Mouse (Mus musculus) granulocyte monocyte progenitor cell, adult 5-6 weeks (primary cell): ENCODE data around the gene Spop. TPM values are rescaled to one million over a fixed set of nuclear protein-coding genes. Genes with fewer than 3 reads are reported as not detected.
"Not testable (repeated sequence)": the region's sequence is repeated elsewhere in the genome, so short reads cannot be mapped to it uniquely, and the experiment has no call there.

Source experiments
- ATAC-seq: replicated peaks from 2 replicates; pipeline ENCODE4 v1.8.0; 2016; ENCODE audit warnings: mild to moderate bottlenecking, moderate TSS enrichment, inconsistent platforms; ENCODE audit not compliant: poor library complexity, severe bottlenecking
- total RNA-seq, 2 experiments: library from RNA; stranded (forward) in 1 of 2; stranded (reverse) in 1 of 2; fragments of 200-712, 200-1000 nt in 1 of 2; fragments of >200 nt in 1 of 2; fragmentation: Nextera tagmentation in 1 of 2; gene quantifications; 2 replicates each; pipeline ENCODE4 v1.2.3; 2014 to 2017

Gene Spop
- total RNA-seq, 2 experiments from 2014 or later: 65.8 to 80.9 TPM

DNA sequence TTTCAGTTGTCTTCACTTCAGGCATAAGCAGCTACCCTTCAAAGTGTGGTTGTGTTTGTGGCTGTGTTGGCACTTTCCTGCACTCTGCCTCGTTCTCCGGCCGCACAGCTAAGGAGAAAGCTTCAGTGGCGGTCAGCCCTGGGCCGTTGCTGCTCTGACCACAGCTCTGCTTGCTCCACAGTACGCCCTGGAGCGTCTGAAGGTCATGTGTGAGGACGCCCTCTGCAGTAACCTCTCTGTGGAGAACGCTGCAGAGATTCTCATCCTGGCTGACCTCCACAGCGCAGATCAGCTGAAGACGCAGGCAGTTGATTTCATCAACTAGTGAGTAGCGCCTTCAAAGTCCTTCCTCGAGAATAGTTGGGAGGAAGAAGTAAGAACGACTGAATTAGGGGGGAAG is 76.2 kb downstream of the Spop start:
- no peak for ATAC-seq

DNA sequence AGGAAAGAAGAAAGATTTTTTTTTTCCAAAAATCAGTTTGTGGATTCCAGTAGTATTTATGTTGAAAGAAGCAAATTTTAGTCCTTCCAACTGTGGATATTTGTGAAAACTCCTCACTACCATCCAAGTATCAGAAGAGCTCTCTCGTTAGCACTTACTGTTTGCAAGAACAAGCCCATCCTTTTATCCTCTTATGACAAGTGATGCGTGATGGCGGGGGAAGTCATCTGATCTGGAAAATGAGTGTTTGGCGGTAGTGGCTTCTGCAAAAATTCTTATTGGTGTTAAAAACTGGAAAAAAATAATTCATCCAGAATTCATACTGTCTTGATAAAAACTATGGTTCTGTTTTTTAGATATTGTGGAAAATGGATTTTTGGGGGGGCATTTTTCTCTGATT is 78.4 kb downstream of the Spop start:
- ATAC-seq: no peak

DNA sequence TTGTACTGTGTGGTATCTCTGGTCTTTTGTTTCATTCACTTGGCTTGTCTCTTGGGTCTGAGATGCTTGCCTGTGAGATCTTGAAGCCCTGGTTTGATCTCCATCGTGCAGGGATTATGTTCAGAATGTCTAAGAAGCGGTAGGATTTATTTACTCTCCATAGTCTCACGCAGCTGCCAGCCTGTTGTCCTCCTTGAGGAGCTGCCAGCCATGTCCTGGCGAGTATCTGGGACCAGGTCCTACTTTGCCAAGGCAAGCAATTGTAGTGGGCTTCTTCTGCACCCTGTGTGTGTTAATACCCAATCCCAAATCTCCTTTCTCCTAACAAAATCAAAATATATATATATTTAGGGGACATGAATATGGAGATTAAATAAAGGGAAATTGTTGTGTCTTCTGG is 79.1 kb downstream of the Spop start:
- ATAC-seq: no peak

DNA sequence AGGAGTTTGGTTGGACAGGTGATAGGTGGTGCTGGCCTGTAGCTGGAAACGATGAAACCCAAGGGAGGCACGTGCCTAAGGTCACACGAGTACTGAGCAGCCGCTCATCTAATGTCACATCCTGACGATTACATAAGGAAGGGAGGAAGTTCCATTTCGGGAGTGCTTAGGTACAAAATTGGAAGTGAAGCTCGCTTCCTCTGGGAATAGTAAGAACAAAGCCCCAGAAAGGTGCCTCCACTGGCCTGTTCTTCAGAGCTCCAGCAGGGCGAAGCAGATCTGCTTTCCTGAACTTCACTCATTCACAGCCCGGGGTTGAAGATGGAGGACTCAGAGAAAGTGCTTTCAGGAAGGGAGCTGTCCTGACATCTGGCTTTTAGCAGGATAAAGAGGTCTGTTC is 80.1 kb downstream of the Spop start:
- no peak for ATAC-seq

DNA sequence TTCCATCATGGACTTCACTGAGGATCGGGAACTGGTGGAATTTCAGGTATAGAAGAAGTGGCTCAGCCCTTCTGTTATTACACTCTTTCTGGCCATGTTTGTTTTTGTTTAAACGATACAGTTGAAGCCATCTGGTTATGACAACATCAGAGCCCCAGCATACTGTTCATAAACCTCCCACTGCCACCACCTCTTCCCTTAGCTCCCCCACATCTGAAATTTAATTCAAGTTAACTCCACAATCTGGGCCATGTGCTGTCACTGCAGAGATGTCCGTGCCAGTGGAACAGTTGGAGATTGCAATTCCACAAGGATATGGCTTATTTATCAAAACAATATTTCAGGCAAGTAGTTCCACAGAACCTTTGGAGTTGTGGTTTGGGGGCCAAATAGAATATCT is 80.5 kb downstream of the Spop start:
- no peak for ATAC-seq

DNA sequence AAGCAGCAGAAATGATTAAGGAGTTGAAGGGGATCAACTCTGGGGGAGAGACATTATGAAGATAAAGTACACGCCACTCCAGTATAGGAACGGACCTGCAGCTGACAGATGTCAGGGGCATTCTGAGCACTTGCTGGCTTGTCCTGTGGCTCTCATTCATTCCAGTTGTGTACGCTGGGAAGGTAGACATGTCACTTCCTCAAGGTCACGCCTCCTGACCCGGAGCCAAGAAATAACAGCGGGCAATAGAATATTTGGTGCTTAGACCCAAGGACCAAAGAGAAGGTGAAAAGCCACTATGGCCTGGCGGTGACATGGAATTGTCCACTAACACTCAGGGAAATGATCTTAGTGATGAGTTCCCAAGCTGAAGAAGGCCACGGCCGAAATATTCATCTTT is 82.0 kb downstream of the Spop start:
- ATAC-seq: no peak

DNA sequence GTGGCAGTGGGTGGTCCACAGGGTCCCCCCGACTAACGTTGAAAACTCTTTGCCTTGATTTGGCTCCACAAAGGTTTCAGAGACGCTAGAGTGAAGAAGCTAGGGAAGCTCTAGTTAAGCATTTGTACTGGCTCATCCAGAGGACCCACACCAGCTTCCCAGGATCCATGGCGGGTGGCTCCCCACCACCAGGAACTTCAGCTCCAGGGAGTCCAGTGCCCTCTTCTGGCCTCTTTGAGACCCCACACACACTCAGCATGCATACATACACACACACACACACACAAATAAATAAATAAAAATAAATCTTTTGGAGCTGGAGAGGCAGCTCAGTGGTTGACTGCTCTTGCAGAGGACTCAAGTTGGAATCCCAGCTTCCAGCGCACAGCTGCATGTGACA is 84.0 kb downstream of the Spop start:
- ATAC-seq: no peak

DNA sequence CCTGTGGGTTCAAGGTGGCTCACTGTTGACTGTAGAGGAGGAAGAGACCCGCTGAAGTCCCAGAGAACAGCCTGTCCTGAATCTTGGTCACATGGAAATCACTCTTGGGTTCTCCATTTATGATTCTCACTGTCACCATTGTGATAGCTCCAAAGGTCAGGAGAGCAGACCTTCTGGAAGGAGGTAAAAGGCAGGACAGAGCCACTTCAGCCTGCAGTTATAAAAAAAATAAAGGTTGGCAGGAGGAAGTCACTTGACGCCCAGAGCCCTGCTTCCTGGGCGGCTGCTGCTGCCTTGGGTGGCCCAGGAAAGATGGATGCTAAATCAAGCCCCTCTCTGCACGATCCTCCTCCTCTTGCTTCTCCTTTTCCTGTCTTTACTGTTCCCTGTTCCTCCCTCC is 86.5 kb downstream of the Spop start:
- no peak for ATAC-seq

DNA sequence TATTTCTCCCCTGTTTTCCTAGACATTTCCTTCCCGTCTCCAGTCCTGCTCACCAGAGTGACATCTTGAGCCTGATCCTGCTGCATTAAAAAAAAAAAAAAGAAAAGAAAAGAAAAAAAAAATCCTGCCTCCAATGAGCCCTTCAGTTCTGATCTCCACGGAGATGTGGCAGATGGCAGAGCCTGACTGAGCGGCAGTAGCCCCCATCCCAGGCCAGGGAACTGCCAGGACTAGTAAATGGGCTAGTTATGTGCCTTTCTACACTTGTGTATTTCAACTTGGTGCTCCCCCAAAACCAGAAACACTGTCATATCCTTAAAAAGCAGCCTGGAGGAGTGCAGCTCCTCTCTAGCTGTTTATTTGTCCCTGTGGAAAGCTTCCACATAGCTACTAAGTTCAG is 87.0 kb downstream of the Spop start:
- no peak for ATAC-seq

DNA sequence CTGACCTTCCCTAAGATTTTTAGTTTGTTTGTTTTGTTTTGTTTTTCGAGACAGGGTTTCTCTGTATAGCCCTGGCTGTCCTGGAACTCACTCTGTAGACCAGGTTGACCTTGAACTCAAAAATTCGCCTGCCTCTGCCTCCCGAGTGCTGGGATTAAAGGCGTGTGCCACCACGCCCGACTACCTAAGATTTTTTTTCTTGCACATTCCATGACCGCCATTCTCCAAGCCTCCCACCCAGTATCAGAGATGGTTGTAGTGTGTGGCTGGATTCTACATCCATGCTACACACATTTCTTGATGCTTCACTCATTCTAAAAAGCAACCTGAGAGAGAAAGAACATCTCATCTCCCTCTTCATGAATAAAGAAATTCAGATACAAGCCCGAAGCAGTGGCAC is 87.9 kb downstream of the Spop start:
- ATAC-seq: not testable (repeated sequence)

DNA sequence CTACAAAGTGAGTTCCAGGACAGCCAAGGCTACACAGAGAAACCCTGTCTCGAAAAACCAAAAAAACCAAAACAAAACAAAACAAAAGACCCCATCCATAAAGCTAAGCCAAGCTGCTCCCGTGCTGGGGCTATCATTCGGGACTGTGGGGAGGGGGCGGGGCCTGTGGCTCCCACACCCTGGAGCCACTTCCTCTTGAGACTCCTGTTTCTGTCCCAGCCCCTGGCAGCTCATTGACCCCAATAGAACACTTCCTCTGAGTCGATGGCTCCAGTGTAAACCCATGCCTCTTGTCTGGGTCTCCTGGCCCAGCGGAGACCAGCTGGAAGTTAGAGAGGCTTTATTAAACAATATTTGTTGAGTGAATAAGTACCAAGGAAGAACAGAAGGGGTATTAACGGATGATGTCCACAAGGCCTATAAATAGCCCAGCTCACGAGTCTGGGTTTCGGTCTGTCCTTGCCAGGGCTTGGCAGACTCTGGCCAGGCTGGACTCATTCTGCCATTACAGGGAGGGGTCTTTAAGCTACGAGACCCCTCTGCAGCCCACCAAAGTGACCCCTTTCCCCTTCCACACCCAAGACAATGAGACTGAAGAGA is 89.8 kb downstream of the Spop start:
- ATAC-seq: peak; percentile 83

DNA sequence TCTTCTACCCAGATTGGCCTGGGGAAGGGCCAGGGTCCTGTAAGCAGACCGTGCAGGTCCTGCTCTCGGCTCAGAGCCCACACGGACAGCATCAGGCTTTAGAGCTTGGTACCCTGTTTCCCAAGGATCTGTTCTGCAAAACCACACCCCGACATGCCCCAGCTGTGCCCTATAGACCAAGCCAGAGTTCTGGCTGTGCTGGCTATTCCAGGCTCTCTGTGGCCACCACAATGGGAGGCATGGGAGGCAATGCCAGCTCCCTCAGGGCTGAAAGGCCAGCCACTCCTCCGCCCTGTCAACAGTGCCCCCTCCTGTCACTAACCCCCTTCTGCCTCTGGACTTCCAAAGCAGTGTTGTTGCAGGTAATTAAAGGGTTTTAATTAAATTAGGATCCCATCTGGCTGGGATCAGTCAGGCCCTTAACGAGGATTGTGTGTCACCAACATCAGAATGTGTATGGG is 90.4 kb downstream of the Spop start:
- ATAC-seq: no peak

DNA sequence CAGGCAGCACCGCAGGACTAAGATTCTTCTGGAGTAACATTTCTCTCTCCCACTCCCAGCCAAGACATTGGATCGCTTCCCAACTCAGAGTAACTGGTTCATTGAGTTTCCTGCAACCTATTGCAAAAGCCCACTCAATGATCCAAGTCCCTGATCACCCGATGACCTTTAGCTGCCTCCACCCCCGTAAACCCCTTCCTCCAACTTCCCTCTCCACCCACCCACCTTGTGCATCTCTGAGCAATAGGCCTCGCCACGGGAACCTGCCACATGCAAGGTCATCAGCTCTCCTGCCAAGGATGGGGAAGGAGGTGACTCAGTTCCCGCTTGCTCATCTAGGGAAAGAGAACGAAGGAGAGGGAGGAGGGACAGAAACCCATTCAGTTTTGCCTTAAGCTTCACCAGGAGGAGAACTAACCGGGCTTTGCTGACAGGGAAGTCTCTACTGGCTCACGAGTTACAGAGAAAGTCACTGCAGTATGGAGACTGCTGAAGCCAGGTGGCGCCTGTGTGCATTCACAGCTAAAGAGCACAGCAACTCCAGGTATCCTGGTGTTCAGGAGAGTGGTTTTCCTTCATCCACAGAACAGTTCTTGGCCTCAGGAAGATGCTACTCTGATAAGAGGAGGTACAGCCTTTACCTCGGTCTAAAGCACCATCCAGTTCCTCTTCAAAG is 93.3 kb downstream of the Spop start:
- no peak for ATAC-seq

DNA sequence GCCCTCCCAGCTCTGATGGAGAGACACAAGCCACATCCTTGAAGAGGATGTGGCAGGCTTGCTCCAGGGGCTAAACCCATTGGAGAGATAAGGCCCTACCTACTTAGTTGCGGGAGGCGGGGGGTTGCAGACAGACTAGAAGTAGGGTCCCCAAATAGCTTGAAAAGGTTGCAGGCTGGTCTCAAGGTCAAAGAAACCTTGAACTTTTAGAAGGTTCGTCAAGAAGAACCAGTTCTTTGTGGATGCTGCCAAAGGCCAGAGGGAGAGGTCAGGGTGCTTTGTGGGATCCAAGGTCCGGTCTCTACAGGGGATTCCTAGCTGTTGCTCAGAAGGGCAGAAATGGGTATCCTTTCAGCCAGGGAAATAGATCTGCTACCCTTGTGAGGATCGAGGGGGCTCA is 93.9 kb downstream of the Spop start:
- ATAC-seq: no peak

DNA sequence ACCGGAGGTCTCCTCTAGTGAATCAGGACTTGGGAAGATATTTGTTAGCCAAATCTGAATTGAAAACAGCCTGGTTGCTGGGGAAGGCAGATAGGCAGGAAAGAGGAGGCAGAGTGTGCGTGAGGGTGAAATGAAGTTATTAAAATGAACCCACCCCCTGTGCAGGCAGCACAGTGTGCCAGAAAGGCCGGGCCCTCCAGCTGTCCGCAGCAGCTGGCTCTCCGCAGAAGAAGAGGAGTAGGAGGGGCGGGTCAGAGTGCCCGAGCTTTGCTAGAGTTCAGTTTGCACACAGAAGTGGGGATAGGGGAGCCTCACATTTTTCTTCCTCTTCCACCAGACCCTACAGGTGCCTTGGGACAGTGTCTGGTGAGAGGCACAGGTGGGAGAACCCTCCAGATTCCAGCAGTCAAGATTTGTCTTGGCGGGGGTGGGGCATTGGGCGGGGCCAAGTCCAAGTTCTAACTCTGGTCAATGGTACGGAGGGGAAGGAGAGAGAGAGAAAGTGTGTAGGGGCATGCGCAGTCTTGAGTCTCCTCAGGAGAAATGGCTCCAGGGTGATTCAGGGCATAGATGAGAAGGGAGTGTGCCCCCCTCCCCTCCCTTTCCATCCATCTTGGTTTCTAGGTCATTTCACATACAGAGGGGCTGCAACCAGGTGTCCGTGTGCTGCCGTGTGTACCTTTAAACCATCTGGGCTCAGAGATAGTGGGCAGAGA is 94.5 kb downstream of the Spop start:
- ATAC-seq: no peak

DNA sequence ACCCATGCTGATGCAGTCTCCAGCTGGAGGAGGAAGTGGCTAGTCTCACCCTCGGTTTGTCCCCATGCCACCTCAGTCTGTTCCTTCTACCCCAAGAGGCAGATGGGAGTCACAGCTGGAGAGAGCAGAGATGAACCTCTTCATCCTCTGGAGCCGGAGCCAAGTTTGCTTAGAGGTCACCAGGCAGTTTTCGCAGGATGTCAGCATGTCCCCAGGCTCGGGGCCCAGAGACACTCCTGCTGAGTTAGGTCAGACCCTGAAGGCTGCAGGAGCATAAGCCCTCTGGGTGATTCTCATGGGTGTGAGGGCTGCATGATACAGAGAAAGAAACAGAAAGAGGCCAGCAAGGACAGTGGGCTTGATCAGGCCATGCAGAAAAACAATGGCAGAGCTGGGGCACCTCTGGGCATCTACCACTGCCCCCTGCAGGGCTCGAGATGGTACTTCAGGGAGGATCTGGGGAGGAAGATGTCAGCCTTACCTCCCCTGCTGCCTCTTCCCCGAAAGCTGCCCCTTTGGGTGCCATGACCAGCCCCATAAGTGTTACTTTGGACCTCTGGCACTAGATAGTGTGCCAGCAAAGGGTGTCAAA is 95.3 kb downstream of the Spop start:
- peak; percentile 47 for ATAC-seq

DNA sequence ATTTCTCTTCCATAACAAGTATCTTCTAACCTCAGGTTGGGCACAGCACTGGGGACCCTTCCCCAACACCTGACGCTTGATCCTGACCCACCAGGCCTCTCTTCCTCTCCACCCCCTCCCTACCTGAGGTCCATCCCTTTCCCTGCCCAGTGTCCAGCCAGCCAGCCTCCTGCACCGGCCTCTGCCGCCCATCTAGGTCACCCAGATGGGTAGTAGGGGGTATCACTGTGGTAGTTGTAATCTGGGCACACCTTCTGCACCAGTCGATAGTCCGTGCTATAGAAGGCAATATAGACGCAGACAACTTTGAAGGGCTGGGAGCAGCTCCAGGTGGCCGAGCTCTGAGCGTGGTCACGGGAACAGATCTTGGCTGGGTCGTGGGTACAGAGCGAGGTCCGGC is 96.8 kb downstream of the Spop start:
- ATAC-seq: no peak

DNA sequence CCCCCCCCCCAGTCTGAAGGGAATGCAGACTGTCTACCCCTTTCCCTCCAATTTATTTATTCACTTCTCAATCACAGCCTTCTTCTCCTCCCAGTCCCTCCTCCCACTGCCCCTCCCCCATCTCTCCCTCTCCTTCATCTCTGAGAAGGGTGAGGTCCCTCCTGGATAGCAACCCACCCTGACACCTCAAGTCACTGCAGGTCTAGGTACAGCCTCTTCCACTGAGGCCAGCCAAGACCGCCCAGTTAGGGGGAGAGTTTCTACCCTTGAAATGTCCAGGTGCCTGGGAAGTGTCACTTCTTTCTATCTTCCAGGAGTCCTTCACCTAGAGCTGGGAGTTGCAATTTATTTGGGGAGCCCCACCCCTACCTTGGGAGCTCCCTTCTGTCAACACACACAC is 98.0 kb downstream of the Spop start:
- no peak for ATAC-seq

DNA sequence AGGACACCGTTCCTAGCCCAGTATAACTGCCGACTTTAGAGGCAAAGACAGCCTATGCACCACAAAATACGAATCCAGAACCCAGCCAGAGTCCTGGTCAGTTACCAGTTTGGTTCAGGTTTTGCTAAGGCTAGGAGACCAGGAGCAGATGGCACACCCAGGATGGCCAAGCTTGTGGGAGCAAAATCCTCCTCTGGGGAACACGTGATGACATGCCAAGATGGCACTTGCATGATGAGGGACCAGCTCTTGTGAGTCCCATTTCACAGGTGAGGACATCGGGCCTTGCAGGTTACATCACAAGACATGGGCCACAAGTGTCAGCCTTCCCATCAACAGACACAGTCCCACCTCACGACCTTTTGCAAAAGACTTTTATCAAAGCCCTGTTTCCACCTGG is 98.5 kb downstream of the Spop start:
- no peak for ATAC-seq

DNA sequence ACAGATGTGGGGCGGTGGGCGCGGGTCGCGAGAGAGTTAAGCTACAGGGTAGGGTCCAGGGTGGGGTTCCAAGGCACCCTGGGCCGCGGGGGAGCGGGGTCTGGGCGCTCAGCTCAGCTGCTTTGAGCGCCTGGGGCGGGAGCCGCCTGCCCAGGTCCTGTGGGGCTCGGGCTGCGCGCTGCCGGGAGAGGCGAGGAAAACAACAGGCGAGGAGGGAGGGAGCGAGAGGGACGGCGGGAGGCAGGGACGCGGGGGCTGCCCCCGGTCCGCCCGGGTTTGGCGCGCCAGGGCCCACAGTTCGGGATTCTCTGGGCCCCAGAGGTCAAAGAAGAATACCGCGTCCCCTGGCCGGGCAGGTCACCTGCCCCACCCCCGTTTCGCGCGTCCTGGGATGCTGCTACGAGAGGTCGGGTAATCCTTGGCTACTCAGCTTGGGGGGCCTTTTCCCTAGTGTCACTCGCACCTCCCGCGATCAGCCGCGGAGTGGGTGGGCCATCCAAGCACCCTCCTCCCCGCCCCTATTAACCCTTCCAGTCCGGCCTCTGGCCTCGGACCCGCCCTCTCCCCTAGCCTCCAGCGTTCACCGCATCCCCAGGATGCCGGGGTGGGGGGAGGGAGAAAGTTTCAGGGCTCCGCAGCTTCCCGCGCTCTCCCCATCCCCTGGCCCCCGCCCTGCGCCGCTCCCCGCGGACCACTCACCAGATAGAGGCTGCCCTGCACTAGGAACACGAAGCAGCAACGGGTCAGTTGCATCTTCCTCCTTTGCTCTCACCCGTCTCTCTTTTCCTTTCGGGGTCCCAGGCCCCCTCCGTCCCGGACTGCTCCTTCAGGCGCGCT is 99.8 kb downstream of the Spop start:
- ATAC-seq: 0 out of 2 replicates have a peak, but pooled peaks have one; percentile 4
